Mouse (Mus musculus) megakaryocyte, adult 5-6 weeks (primary cell): ENCODE measurements around the gene Psmb9. TPM values are rescaled to one million over a fixed set of nuclear protein-coding genes. Genes with fewer than 3 reads are reported as not detected.
"Not testable (repeated sequence)": the region's sequence is repeated elsewhere in the genome, so short reads cannot be mapped to it uniquely, and the experiment has no call there.

Experiments
- ATAC-seq: 2 replicates; pipeline ENCODE4 v1.8.0; 2016; ENCODE audit warnings: mild to moderate bottlenecking, inconsistent platforms; ENCODE audit not compliant: poor library complexity, severe bottlenecking
- total RNA-seq, 2 experiments: library from RNA; stranded (forward) in 1 of 2; stranded (reverse) in 1 of 2; fragments of 153-499, 151-499 nt in 1 of 2; fragments of 221-1000, 200-1000 nt in 1 of 2; gene quantifications; 2 replicates each; pipeline versions ENCODE4 v1.2.3 to v1.2.4; 2015 to 2017

Psmb9 gene
- total RNA-seq, 2 experiments from 2014 or later: 125 to 142 TPM

GRCm38 (mm10) chr17:34186885-34187260 is 691 bp downstream of the Psmb9 start:
- peak; percentile 49 for ATAC-seq

GRCm38 (mm10) chr17:34185526-34185925 is 2.0 kb downstream of the Psmb9 start:
- ATAC-seq: no peak

- no peak for ATAC-seq
Measured at GRCm38 (mm10) chr17:34183564-34184219, 3.9 kb downstream of the Psmb9 start.

GRCm38 (mm10) chr17:34179913-34180859 is 7.4 kb downstream of the Psmb9 start:
- peak; percentile 51; the same call in 1 of the 2 replicates for ATAC-seq

- ATAC-seq: no peak
Measured at GRCm38 (mm10) chr17:34179019-34179418, 8.5 kb downstream of the Psmb9 start.

GRCm38 (mm10) chr17:34177179-34177578 is 10.4 kb downstream of the Psmb9 start:
- ATAC-seq: no peak

GRCm38 (mm10) chr17:34174075-34174474 is 13.5 kb downstream of the Psmb9 start:
- peak; percentile 70 for ATAC-seq

GRCm38 (mm10) chr17:34172528-34172927 is 15.0 kb downstream of the Psmb9 start:
- ATAC-seq: no peak

- peak; percentile 83 for ATAC-seq
Measured at GRCm38 (mm10) chr17:34170877-34171498, 16.6 kb downstream of the Psmb9 start.

GRCm38 (mm10) chr17:34170487-34170876 is 17.1 kb downstream of the Psmb9 start:
- ATAC-seq: no peak

- ATAC-seq: peak; percentile 56
Measured at GRCm38 (mm10) chr17:34169279-34169678, 18.3 kb downstream of the Psmb9 start.

- ATAC-seq: peak; percentile 83
Measured at GRCm38 (mm10) chr17:34165033-34165730, 22.4 kb downstream of the Psmb9 start.

GRCm38 (mm10) chr17:34164202-34164895 is 23.2 kb downstream of the Psmb9 start:
- ATAC-seq: no peak; the same call in 1 of the 2 replicates

- ATAC-seq: no peak
Measured at GRCm38 (mm10) chr17:34155534-34155933, 32.0 kb downstream of the Psmb9 start.

- peak; percentile 89 for ATAC-seq
Measured at GRCm38 (mm10) chr17:34152923-34153322, 34.6 kb downstream of the Psmb9 start, which contains the start of gene H2-DMb1. Gene H2-DMb1 (plus strand): TSS chr17:34153072.

- no peak for ATAC-seq
Measured at GRCm38 (mm10) chr17:34144960-34145371, 42.6 kb downstream of the Psmb9 start.

GRCm38 (mm10) chr17:34144221-34144620 is 43.3 kb downstream of the Psmb9 start:
- ATAC-seq: not testable (repeated sequence)

- no peak for ATAC-seq
Measured at GRCm38 (mm10) chr17:34143461-34143860, 44.1 kb downstream of the Psmb9 start.

- peak; percentile 83 for ATAC-seq
Measured at GRCm38 (mm10) chr17:34143033-34143432, 44.5 kb downstream of the Psmb9 start, which contains the start of gene H2-DMb2. Gene H2-DMb2 (plus strand): TSS chr17:34143307.

- ATAC-seq: peak; percentile 38
Measured at GRCm38 (mm10) chr17:34142456-34143010, 45.0 kb downstream of the Psmb9 start.
